Mouse (Mus musculus): ENCODE results near the gene Tctex1d2.

Gene Tctex1d2

GRCm38 (mm10) chr16:32469404-32470105 is 50.1 kb downstream of the Tctex1d2 start:
- in situ Hi-C loops (cut with MboI, MseI), result loop anchor here (10.0 kb wide), 2 partner anchors 55 to 885 kb away; no protein-coding TSS in a partner anchor

- in situ Hi-C loops (cut with MboI, MseI), result no loop called here
Observed at GRCm38 (mm10) chr16:32472276-32473015, 52.9 kb downstream of the Tctex1d2 start.

- in situ Hi-C loops (cut with MboI, MseI), result no loop called here
Observed at GRCm38 (mm10) chr16:32477315-32477714, 57.8 kb downstream of the Tctex1d2 start.

All from T-helper 2 cell (primary cell).